Mouse (Mus musculus): ENCODE measurements around the gene Sox13.

Sox13 gene

DNA sequence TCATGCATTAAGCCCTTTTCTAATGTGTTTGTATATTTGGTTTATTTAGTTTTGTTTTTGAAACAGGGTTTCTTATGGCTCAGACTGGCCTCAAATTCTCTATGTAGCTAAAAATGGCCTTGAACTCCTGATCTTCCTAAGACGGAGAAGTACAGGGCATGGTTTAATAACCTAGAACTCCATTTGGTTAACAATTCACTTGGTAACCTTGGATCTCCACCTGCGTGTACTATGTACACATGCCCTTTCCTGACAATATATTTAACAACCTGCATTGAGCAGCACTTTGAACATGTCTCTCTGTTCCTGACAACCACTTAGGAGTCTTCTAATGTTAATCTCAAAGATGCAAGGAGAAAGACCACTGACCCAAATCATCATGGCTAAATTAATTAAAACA, 7.0 kb upstream of the Sox13 start:
- DNase-seq (ENCODE audit: low read depth, low spot score): no peak

DNA sequence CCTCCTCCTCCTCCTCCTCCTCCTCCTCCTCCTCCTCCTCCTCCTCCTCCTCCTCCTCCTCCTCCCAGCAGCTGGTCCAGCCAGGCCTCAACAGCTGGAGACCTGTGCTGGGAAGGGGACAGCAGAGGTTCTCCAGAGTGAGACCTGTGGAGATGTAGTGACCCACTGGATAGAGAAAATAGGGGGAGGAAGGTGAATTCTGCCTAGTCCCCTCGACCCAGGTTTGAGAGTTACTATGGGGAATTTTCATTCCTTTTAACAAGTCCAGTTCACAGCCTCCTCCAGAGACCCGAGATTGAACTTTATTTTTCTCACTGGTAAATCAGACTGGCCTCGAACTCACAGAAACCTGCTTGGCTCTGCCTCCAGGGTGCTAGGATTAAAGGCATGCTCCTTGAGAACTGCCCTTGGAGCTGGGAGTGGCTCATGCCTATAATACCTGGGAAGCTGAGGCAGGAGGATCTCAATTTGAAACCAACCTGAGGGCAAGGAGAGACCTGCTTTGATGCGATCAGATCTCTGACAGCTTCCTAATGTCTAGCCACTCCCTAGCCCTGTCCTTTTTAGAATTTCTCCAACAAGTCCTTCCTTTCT, 467 bp upstream of the Sox13 start:
- no peak for DNase-seq (ENCODE audit: low read depth, low spot score)

DNA sequence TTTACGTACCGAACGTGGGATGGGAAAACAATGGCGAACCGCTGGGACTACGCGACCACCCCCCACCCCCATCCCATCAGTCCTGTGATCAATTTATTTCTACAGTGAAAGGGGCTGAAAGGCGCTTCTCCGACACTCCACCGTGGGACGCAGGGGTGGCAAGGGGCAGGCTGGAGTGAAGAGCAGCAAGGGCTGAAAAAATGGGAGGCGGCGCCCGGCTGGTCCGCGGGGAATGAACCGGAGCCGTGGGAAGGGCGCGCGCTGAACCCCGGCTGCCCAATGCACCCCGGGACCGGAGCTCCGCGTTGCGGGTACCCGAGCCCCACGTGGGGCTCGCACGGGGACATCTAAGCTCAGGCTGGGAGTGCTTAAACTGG, 1.0 kb downstream of the Sox13 start:
- no peak for DNase-seq (ENCODE audit: low read depth, low spot score)

DNA sequence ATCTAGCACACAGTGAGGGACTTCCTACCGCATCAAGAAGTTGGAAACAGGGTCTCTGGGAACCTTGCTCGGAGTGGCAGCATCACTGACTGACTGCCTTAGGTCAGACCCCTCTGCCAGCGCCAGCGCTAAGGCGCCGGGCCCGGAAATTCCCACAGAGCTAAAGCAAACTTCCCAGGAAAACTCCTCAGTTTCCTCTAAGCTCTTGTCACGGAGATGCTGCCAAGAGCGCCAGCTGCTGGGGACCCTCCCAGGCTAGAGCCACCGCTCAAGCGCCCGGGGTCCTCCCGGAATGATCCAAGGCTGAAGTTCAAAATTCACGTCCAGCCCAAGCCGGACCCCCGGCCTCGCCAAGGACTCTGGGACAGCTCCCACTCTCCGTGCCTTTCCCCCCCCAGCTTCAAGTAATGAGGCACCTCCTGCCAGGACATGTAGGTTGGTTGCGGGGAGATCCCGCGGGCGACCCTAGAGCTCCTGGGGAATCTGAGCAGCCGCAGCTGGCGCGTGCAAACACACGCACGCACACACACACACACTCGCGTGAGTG, 1.5 kb downstream of the Sox13 start:
- no peak for DNase-seq (ENCODE audit: low read depth, low spot score)

DNA sequence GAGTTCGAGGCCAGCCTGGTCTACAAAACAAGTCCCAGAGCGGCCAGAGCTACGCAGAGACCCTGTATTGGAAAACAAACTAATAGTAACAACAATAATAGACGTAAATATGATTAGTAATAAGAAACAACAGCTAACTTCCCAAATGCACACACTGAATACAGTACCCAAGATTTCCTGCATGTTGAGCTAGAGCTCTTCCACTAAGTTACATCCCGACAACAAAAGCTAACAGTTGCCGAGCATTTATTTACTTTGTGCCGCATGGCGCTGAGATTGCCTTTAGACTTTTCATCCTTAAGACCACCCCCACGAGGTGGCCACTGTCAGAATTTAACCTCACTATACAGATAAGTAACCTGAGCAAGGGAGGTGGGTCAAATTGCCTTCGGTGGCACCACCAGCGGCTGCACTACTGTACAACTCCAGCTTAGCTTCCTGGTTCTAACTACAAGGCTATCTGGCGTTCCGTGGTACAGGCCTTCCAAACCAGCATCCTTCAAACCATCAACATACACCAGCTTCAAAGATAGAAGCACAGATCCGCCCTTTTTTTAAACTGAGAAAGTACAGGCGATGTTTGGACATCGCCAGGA, 2.1 kb downstream of the Sox13 start:
- DNase-seq (ENCODE audit: low read depth, low spot score): no peak

DNA sequence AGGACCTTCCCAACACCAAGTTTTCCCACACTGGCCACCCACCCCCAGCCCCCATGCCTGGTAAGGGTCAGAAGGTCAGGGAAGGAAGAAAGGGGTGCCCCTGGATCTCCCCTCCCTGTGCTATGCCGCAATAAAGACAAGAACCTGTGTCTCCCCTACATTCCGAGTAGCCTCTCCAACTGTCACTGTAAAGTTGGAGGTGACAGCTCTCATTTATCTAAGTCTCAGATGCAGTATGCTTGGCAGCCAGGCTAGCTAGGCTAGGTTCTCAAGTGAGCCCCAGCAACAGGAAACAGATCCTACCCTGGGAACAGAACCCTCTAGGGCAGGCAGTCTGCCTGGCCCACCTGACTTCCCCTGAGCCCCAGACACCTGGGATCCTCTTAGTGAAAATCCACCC, 3.1 kb downstream of the Sox13 start:
- DNase-seq (ENCODE audit: low read depth, low spot score): no peak

DNA sequence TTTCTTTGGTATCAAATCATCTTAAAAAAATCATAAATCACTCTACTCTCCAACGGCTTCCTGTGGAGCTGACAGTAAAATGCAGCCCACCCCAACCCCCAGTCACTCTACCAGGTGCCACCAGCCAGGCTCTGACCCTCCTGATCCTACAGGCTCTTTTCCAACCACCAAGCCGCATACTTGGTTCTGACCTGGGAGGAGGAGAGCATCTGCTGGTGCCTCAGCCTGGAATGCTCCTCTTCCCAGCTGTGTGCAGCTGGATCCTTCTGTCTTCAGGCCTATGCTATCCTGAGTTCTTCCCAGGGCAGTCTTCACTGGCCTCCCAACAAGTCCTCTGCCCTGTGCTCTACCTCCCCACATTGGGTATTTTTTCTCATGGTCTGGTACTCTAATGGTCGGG, 3.7 kb downstream of the Sox13 start:
- DNase-seq (ENCODE audit: low read depth, low spot score): no peak

DNA sequence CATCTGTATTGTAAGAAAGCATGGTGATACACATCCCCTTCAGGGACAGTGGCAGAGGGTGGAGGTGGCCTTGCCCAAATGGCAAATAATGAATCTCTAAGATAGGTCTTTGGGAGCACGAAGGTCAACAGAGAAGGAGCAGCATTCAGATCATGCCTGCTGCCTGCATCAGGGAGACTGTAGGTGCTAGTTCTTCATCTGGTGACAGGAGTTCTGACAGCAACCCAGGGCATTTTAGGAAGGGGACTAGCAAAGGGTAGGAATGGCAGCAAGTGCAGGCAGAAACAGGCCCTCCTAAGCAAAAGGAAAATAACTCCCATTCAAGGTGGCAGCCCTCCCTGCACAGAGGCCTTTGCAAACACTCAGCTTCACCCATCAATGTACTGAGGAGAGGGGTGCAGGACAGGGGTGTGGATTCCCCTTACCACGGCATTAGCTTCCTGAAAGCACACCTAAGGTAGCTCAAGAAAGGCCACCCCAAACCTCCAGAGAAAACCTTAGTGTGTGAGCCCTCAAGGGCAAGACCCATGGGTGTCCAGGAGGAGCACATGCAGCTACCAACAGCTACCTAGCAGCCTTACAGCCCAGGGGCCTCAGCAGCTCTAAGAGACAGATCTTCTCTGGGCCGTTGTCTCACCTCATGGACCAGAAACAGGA, 4.9 kb downstream of the Sox13 start:
- no peak for DNase-seq (ENCODE audit: low read depth, low spot score)

DNA sequence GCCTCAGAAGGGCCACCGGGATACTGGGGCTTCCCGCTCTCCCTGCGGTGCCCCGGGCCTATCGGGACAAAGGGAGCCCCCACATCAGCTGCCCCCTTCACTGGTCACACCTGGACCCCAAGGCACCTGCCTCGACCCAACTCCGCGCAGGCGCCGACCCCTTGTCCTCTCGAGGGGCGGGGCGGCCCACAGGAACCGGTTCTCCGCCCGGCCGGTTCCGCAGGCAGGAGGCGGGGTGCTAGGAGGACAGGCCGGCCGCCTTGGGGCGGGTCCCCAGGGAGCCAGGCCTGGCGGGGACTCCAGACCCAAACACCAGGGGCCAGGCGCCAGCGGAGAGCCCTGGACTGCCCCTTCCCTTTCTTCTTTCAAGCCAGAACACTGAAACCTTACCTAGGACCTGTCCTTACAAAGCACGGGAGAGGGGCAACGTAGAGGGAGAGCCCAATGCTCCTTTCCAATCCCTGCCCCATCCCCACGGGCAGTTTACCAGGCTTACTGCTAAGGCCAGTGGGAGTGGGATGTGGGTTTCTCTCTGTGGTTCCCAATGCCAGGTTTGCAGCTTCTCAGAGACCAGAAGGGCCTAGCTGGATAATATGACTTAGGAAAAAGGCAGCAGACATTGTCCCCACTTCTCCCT, 5.9 kb downstream of the Sox13 start:
- DNase-seq (ENCODE audit: low read depth, low spot score): no peak

DNA sequence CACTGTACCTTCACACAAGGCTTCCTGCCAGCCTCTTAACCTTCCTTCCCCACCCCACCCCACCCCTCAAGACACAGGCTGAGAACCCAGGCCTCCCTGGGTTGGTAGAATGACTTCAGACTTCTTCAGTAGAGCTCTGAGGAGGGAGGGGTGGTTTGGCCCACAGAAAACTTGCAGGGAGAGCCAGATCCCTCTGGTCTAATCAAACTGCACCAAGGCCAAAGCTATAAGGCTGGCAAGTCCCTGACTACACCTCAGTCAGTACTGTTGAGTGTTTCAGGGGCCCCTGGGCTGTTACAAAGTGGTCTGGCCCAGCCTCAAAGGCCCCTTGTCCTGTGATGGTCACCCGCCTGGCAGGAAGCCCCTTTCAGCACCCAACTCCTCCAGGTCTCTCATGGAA, 6.6 kb downstream of the Sox13 start:
- no peak for DNase-seq (ENCODE audit: low read depth, low spot score)

DNA sequence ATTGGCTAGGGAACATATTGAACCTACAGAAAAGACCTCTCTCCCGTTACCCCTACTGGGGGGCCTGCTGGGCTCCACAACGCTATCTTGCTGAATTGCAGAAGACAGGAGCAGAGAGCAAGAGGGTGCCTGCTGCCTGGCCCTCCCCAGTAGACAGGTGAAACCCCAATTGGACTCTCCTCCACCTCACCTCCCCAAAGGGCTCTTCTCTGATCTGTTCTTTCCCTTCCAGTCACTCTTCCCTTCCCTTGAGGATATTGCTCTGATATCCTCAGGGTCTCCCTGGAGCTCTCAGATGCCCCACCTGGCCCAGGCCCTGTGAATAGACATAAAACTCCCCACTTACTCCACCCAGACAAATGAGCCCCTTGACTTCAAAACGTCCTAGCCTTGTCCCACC, 7.1 kb downstream of the Sox13 start:
- no peak for DNase-seq (ENCODE audit: low read depth, low spot score)

DNA sequence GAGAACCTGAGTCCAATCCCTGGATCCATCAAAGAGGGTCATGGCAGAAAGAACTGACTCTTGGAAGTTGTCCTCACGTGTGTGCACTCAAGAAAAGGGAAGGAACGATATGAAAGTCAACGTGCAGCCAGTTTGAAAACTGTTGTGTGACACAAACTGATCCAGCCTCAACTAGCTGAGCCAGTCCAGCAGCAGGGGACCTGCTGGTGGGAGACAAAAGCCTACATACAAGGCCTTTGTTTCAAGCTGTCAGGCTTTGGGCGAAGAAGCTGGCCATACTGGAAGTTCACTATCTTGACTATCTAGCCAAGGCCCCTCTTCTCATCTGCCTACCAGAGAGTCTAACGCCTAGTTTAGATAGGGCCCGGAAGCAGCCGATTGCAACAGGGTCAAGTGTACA, 7.7 kb downstream of the Sox13 start:
- no peak for DNase-seq (ENCODE audit: low read depth, low spot score)

DNA sequence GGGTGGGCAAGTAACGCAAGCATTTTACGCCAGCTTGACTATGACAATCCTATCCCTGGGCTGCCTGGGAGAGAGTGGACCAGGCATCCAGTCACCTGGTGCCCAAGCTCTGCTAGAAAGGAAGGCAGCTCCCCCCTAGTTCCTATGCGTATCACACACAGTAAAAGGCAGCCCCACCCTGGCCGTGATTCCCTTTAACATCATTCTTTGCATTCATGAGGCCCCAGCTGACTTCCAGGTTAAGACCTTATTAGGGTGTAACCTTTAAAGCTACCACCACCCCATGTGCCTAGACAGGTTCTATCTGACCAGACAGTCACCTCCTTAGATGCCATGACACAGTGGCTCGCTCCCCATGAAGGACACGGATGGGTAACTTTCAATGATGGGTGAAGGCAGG, 8.7 kb downstream of the Sox13 start:
- DNase-seq (ENCODE audit: low read depth, low spot score): no peak

DNA sequence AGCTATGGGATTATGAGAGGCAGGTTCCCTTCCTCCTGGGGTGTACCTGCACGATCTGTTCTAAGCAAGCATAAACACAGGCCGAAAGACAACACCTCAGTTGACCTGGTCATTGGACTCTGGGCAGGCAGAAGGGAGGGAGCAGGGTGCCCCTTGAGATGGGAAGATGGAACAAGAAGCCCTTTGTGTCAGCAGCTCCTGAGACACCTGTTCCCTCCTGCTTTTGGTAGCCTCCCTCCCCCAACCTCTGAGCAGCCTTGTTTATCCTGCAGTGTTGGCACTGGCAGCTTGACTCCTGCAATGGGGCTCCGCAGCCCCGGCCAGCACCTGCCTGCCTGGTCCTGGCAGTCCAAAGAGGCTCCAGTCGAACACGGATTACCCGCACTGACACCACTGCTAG, 9.1 kb downstream of the Sox13 start:
- no peak for DNase-seq (ENCODE audit: low read depth, low spot score)

DNA sequence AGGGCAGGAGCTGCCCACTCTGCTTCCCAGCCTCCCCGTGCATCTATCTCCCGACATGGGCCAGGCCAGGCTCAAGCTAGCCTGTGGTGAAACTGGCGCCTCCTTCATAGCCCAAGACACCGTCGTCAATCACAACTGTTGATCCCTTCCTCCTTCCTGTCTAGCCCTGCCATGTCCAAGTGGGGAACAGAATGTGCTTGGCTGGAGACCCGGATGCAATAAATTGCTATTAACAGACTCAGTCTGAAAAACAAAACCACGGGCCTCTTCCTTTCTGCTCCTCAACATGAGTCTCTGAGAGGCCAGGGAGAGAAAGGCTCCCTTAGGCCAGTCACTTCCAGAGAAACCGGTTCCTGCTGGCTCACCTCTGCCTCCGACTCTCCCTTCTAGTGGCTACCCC, 11.2 kb downstream of the Sox13 start:
- no peak for DNase-seq (ENCODE audit: low read depth, low spot score)

DNA sequence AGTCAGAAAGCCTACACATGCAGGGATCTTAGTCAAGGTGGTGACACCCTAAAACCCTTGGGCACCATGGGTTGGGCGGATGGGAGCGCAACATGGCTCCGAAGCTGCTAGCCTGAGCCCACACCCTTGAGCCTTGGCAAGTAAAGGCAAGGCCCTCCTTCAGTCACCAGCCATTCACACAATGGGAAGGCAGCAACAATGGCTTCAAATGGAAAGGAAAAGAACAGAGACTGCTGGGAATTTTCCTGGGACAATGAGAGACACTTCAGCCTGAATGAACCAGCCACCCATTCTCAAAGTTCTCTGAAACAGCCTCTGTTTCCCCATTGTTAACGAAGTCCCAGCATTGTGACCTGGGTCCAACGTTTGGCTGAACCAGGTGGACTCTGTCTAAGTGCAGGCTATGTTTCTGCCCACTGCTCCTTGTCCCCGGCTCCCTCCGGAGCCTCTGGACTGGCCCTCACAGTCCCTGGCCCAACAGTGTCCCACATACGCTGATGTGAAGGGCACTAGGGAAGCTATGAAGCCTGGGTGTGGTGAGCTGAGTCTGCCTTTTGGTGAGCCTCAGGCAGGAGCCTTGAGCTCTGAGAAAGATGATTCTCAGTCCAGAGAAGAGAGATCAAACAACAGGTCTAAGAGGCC, 12.6 kb downstream of the Sox13 start:
- DNase-seq (ENCODE audit: low read depth, low spot score): no peak

DNA sequence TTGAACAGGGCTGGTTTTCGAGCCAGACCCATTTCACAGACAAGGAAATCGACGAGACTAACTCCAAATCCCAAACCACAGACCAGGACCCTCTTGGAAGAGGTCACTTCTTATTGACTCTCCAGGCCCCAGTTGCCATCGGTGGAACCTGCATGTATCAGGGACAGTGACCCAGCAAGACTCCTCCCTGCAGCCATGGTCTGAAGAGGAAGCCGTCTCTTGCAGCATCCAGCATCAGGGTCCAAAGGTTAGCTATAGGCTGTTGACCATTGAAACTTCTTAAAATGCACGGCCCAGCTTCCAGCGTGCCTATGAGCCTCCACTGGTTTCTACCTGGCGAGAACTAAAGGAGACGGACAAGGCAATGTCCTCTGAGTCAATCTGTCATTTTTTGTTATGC, 14.4 kb downstream of the Sox13 start:
- DNase-seq (ENCODE audit: low read depth, low spot score): no peak

DNA sequence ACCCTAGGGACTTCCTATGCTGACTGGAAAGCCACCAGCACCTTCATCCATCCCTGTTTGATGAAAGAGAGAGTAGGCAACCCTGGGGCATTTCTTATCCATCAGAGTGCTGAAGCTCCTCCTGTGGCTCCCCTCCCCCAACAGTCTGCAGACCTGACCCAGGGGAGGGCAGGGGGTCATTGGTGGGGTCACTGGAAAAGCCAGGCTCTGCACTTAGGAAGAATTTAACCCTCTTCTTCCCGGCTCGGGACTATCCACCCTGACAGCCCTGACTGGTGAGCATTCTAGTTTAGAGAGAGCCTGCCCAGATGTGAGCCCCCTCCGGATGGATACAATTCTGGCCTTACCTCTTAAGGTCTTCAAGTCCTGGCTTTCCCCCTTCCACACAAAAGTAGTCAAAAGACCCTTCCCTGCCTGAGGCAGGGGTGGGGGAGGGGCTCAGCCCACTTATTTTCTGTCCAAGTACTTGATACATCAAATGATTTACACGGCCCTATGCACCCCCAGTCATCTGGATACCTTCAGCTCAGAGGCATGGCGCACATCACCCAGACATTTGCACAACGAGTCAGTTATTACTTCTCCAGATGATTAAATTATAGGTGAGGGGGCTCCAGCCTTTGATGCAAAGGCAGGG, 15.2 kb downstream of the Sox13 start:
- DNase-seq (ENCODE audit: low read depth, low spot score): no peak

DNA sequence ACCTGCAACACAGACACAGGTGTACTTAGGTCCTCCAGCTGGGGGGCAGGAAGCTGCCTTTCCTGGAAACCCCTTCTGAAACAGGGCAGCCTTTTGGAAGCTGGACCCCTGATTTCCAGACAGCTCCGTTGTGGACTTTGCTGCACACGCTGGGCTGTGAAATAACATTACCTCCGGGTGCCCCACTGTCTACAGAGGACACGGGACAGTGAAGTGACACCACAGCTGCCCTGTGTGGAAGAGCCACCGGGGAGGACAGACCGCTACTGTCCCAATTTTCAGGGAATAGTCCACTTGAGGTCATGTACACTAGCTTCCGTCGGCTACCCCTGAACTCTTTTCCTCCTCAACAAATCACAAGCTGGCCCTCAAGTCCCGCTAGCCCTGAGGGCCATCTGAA, 15.9 kb downstream of the Sox13 start:
- no peak for DNase-seq (ENCODE audit: low read depth, low spot score)

DNA sequence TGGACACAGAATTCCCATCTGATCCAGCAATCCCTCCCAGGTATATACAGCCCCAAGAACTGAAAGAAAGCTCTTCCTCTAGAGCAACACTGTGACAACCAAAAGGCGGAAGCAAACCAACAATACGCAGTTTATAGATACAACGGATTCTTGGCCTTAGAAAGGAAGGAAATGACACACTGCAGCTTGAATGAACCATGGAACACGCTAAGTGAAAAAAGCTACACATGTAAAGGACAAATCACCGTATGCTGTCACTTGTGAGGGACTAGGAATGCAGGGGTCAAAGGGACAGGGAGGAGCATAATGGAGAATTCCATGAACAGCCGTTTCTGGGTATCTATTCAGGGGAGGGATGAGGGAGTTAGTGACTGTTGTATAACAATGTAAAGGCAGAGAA, 16.7 kb downstream of the Sox13 start:
- DNase-seq (ENCODE audit: low read depth, low spot score): no peak

DNA sequence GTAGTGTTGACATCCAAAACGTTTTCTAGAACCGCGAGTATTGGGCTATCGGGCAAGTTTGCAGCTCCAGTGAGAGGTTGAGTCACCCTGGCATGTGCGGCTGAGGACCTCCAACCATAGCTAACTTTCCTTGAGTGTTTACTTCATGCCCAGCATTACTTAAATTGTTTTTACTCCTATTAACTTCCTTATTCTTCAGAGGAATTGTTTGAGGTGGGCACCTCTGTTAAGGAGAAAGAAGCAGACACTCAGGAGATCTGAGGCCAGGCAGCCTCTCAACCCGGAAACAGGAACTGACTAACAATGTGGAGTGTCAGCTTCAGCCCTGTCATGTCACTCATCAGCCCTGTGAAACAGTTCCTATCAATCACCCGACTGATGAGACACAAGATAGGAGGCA, 17.6 kb downstream of the Sox13 start:
- no peak for DNase-seq (ENCODE audit: low read depth, low spot score)

DNA sequence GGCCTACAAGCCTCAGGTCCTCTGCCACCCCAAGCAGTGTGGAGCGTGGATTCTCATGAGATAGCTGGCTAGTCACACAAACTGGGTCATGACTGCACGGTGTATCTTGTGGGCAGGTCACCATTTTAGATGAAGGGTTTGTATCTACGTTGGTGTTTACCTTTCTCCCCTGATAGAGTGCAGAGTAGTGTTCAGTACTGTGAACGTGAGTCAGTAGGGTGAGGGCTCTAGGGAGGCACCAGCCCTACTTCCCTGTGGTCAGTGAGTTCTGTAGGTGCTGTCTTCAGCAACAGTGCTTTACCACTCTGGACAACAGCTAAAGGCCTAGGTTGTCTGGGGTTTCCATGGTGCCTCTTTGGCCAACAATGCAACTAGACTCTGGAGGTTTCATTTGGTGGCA, 20.2 kb downstream of the Sox13 start:
- DNase-seq (ENCODE audit: low read depth, low spot score): no peak

All from telencephalon, adult 2 months (tissue).